Mouse (Mus musculus) small intestine, adult 2 months (tissue): ENCODE results near the gene Tmeff1.

Source experiments
- CTCF ChIP-seq: fragments of 200-500 bp; IDR thresholded peaks from 2 replicates; pipeline ENCODE4 v1.5.1; 2012; ENCODE audit warnings: low read depth, mild to moderate bottlenecking, control low read depth, inconsistent platforms, low read length, moderate library complexity, mixed read lengths; ENCODE audit not compliant: insufficient replicate concordance, insufficient read length; ENCODE audit errors: extremely low read depth
- POLR2A ChIP-seq: fragments of 200-500 bp; IDR thresholded peaks from 2 replicates; pipeline ENCODE4 v1.6.1; 2012; ENCODE audit warnings: low read depth, mild to moderate bottlenecking, control low read depth, inconsistent platforms, low read length, moderate library complexity

DNA sequence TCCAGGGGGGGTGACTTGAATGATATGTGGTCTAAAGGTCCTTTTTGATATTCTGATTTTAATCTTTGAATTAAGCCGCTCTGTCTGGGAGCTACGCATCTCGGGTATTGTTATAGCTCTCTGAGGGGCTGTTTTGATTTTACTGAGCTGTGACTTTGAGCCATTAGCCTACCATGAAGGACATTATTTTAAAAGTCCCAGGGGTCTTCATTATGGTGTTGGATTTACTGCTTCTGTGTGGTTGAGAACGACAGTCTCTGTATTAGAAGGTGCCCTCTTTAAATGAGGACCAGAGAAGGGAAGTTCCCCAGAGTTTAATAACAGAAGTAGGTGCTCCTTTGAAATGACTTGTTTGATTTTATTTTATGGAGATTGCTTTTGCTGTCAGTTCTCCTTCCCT, 69.1 kb downstream of the Tmeff1 start:
- TF ChIP-seq CTCF (no peak), POLR2A (no peak)
